Mouse (Mus musculus) frontal cortex, adult (tissue): ENCODE results near the gene Tmem178b.

Experiments used
- ATAC-seq: cut with Nextera tagmentation; 2 replicates; pipeline ENCODE4 v1.9.2; 2017; ENCODE audit warnings: mild to moderate bottlenecking, moderate library complexity, mixed read lengths; ENCODE audit not compliant: low TSS enrichment

Gene Tmem178b

GRCm38 (mm10) chr6:40249939-40250338, 376.9 kb downstream of the Tmem178b start:
- peak; percentile 89 for ATAC-seq

DNA sequence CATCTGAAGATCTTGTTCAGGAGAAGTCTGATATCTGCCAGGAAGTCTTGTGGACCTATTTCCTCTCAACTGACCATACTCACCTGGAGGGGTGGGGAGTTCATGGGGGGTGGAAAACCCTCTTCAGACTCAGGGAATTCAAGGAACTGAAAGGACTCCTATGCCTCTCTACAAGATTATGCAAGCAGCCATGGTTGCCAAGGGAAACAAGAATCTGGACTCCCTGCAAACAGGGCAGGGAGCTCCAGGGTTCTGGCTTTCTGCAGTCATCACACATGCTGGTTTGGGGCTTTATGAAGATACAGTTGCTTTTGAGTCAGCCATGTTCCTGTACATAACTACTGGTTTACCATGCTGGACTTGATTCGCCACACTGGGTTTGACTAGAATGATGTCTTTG, 390.6 kb downstream of the Tmem178b start:
- peak; percentile 63; the same call in 1 of the 2 replicates for ATAC-seq

- ATAC-seq: no peak
Observed at GRCm38 (mm10) chr6:40300707-40301106, 427.6 kb downstream of the Tmem178b start.

GRCm38 (mm10) chr6:40303379-40303778, 430.3 kb downstream of the Tmem178b start:
- peak; percentile 99 for ATAC-seq
